Mouse (Mus musculus) heart, adult 2 months (tissue): ENCODE data around the gene St6gal1.

Experiments
- CTCF ChIP-seq: fragments of 200-600 bp; IDR thresholded peaks from 2 replicates; pipeline ENCODE4 v1.8.1; 2022; ENCODE audit warnings: antibody characterized with exemption, mild to moderate bottlenecking, moderate library complexity
- EP300 ChIP-seq: fragments of 200-500 bp; IDR thresholded peaks from 2 replicates; pipeline ENCODE4 v1.6.1; 2011; ENCODE audit warnings: low read depth, low read length, control low read depth; ENCODE audit not compliant: insufficient read depth
- POLR2A ChIP-seq: fragments of 200-500 bp; IDR thresholded peaks from 2 replicates; pipeline ENCODE4 v1.6.1; 2011; ENCODE audit warnings: mild to moderate bottlenecking, low read depth, low read length, control low read depth; ENCODE audit not compliant: insufficient read depth

DNA sequence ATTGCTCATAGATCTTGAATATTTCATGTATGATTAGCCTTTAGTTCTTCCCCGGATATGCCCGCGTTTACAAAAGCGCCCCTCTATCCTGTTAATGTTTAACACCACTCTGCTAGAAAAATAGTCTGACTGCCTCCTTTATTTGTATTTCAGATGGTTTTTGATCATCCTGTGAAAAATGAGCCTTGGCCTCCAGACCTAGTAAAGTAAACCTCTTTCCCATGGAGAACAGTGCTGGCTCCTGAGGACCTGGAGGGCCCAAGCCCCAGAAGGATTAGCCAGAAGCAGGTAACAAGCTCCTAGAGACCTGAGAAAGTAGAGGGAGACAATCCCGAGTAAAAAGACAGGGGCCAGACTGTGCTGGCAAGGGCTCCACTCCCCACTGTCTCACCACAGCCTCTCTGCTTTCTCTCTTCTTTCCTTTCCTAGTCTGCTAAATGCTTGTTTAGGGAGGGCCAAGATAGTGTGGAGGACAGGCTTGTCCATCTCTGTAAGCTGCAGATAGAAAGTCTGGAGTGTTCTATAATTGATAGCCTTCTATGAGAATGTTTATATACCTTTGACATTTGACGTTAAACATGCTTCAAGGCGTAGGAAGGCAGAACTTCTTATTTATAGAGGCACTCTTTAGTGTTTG is 93.0 kb downstream of the St6gal1 start:
- no peak for TF ChIP-seq EP300
- no peak for TF ChIP-seq POLR2A
- no peak for TF ChIP-seq CTCF
